Mouse (Mus musculus): Measurements from ENCODE around the gene Coro1b. TPM values are rescaled to one million over a fixed set of nuclear protein-coding genes. Genes with fewer than 3 reads are reported as not detected.

Coro1b gene
- polyA plus RNA-seq, 1 experiment from 2014 or later: 189 TPM

DNA sequence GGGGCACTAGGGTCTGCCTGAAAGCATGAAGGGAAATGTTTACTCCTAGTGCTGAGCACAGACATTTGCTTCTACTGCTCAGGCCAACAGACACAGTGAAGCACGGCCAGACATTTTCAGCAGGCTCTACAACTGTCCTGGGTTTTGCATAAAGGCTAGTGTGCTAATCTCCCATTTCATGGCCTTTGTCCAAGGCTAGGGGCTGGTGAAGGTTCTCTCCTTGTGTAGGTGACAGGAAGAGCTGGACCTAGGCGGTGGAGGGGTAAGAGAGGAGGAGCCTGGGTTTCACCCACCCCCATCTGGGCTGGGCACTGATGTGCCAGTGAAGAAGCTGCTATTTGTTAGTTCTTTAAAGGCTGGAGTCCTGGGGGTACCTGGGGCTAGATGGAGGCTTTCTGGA is 16.3 kb downstream of the Coro1b start:
- DNase-seq (ENCODE audit: low spot score): no peak
- 85% methylated on average over 2 of the region's 2 CpGs for WGBS

DNA sequence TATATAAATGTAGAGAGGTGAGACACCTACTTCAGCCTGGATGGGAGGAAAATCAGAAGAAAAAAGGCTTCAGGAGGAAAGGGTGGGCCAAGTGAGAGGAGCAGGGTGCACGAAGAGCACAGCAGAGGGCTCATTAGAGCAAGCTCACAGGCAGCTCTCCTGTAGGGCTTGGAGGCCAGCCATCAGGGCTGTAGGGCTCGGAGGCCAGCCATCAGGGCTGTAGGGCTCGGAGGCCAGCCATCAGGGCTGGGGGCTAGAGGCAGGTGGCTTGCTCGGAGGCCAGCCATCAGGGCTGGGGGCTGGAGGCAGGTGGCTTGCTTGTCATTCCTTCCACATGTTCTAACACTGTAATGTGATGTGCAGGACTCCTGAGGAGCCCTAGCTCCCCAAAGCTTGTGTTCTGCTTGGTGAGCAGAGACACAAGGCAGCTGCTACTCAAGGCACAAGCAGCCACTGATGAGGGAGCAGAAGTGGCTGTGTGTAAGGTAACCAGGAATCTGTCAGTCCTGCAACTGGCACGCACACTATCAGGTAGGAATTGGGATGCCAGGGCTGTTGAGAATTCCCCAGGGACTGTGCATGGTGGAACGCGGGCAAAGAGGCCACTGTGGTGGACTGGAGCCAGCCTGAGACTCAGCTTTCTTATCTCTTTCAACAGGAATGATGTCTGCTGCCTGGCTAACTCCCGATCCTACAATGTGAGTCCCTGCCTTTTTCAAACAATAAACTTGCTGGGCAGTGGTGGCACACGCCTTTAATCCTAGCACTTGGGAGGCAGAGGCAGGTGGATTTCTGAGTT is 18.5 kb downstream of the Coro1b start:
- H3K4me2 ChIP-seq (ENCODE audit: low read length): no peak overlapping the region
- no peak overlapping the region for H3K27ac ChIP-seq (ENCODE audit: low read depth)
- H3K4me1 ChIP-seq (replicated peaks; ENCODE audit: control insufficient read depth, insufficient read depth, low read length): peaks cover 19% of the 10 kb centered on the region
- H3K4me3 ChIP-seq (ENCODE audit: low read depth, low read length): no peak overlapping the region
- WGBS: 78% methylated on average over 9 of the region's 9 CpGs
- 0 out of 2 replicates have a peak, but pooled peaks cover under 1% of the 10 kb centered on the region for H3K36me3 ChIP-seq (ENCODE audit: control insufficient read depth, insufficient read depth, low read length)
- no peak for DNase-seq (ENCODE audit: low spot score)
- no peaks in the 10 kb centered on the region for H3K27me3 ChIP-seq (replicated peaks; ENCODE audit: control insufficient read depth, insufficient read depth, low read length)
- ATAC-seq (replicated peaks; ENCODE audit: low FRiP score, low TSS enrichment, low read depth): no peak
- no peaks in the 10 kb centered on the region for H3K9me3 ChIP-seq (ENCODE audit: control insufficient read depth, low read length)
- no peak overlapping the region for H3K9ac ChIP-seq (ENCODE audit: low read length)

More for the DNA sequence above, 16.3 kb downstream of the Coro1b start:
- Histone ChIP-seq H3K27ac (ENCODE audit: low read depth) (no peak overlapping the region), H3K4me3 (ENCODE audit: low read depth, low read length) (no peak overlapping the region), H3K36me3 (ENCODE audit: control insufficient read depth, insufficient read depth, low read length) (peaks cover 17% of the 10 kb centered on the region), H3K4me2 (ENCODE audit: low read length) (no peak overlapping the region), H3K9ac (ENCODE audit: low read length) (no peak overlapping the region), H3K27me3 (replicated peaks; ENCODE audit: control insufficient read depth, insufficient read depth, low read length) (no peaks in the 10 kb centered on the region), H3K9me3 (ENCODE audit: control insufficient read depth, low read length) (no peaks in the 10 kb centered on the region), H3K4me1 (replicated peaks; ENCODE audit: control insufficient read depth, insufficient read depth, low read length) (peaks cover 12% of the 10 kb centered on the region)
- no peak for ATAC-seq (replicated peaks; ENCODE audit: low FRiP score, low TSS enrichment, low read depth)

DNA sequence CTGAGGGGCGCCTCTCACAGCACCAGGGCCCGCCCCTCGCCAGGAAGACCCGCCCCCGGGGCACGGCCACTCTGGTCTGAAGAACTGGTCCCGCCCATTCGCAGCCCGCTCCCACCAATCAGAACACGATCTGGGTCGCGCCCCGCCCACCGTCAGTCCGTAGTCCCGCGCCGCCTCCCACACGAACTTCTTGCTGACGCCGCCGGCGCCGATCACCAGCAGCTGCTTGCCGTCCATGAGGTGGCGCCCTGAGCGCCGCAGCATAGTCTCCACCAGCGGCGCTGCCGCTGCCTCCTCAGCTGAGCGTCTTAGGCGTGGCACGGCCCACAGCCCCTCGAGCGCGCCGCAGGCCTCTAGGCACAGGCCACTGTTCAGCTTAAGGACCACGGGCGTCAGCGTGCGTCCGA is 21.0 kb downstream of the Coro1b start:
- Histone ChIP-seq H3K4me2 (ENCODE audit: low read length) (peak overlapping the region; percentile 69), H3K4me3 (ENCODE audit: low read depth, low read length) (peak overlapping the region; percentile 33), H3K27me3 (replicated peaks; ENCODE audit: control insufficient read depth, insufficient read depth, low read length) (no peaks in the 10 kb centered on the region), H3K4me1 (replicated peaks; ENCODE audit: control insufficient read depth, insufficient read depth, low read length) (peaks cover 6% of the 10 kb centered on the region; the same call in 1 of the 2 replicates), H3K9ac (ENCODE audit: low read length) (peak overlapping the region; percentile 60), H3K9me3 (ENCODE audit: control insufficient read depth, low read length) (no peaks in the 10 kb centered on the region), H3K27ac (ENCODE audit: low read depth) (peak overlapping the region; percentile 81), H3K36me3 (ENCODE audit: control insufficient read depth, insufficient read depth, low read length) (no peaks in the 10 kb centered on the region)
- peak; percentile 95 for ATAC-seq (replicated peaks; ENCODE audit: low FRiP score, low TSS enrichment, low read depth)
- peak; percentile 99 for DNase-seq (ENCODE audit: low spot score)
- WGBS: under 1% methylated on average over 43 of the region's 43 CpGs

DNA sequence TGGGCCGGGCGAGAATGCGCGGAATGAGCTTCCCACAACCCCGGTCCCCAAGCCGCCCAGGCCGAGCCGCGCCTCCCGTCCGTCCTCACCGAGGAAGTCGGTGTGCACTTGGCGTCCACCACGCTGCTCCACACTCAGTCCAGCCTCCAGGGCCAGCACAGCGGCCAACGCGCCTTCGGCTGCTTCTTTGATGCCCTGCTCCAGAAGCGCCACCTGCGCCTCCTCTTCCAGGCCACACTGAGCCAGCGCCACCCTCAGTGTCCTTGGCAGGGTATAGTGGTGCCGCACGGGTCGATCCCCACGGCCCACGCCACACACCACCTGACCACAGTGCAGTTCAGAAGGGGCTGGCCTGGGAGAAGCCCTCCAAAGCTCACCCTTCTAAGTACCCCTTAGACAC is 21.4 kb downstream of the Coro1b start:
- peak; percentile 54 for ATAC-seq (replicated peaks; ENCODE audit: low FRiP score, low TSS enrichment, low read depth)
- H3K36me3 ChIP-seq (ENCODE audit: control insufficient read depth, insufficient read depth, low read length): no peaks in the 10 kb centered on the region

DNA sequence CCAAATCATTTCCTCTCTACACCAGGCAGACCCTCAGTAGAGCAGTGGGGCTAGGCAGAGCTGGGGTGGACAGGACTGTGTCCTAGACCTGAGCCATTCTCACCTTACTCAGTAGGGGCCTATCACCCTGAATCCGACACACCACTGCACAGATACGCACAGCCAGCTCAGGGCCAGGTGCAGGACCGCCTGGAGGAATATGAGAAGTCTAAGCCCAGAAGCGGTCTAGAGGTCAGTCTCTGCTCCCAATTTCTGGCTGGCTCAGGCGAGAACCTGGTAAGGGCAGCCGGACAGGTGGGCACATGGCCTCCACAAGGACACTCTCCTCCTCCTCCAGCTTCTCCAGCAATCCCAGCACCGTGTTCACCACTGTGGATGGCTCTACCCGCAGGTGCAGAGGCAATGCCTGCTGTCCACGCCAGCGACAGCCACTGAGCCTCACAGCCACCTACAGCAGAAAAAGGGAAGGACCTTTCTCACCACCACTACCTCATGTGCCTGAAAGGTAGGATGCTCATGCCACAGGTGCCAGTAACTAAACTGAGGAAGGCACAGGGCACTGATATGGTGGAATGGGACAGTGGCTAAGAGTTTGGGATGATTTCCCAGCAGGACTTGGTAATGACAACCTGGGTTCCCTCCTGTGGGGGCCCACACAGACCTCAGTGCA is 22.4 kb downstream of the Coro1b start:
- DNase-seq (ENCODE audit: low spot score) (no peak), ATAC-seq (replicated peaks; ENCODE audit: low FRiP score, low TSS enrichment, low read depth) (no peak)
- no peaks in the 10 kb centered on the region for H3K9me3 ChIP-seq (ENCODE audit: control insufficient read depth, low read length)
- H3K4me1 ChIP-seq (replicated peaks; ENCODE audit: control insufficient read depth, insufficient read depth, low read length): peaks cover 13% of the 10 kb centered on the region
- no peak overlapping the region for H3K9ac ChIP-seq (ENCODE audit: low read length)
- H3K4me2 ChIP-seq (ENCODE audit: low read length): no peak overlapping the region
- H3K27me3 ChIP-seq (replicated peaks; ENCODE audit: control insufficient read depth, insufficient read depth, low read length): no peaks in the 10 kb centered on the region
- WGBS: 89% methylated on average over 10 of the region's 10 CpGs
- H3K27ac ChIP-seq (ENCODE audit: low read depth): no peak overlapping the region
- H3K4me3 ChIP-seq (ENCODE audit: low read depth, low read length): no peak overlapping the region
- H3K36me3 ChIP-seq (ENCODE audit: control insufficient read depth, insufficient read depth, low read length): no peaks in the 10 kb centered on the region

More for the DNA sequence above, 21.4 kb downstream of the Coro1b start:
- 6% methylated on average over 27 of the region's 27 CpGs for WGBS
- Histone ChIP-seq H3K4me1 (replicated peaks; ENCODE audit: control insufficient read depth, insufficient read depth, low read length) (peaks cover 6% of the 10 kb centered on the region; the same call in 1 of the 2 replicates), H3K27me3 (replicated peaks; ENCODE audit: control insufficient read depth, insufficient read depth, low read length) (no peaks in the 10 kb centered on the region), H3K4me3 (ENCODE audit: low read depth, low read length) (peak overlapping the region; percentile 33), H3K9ac (ENCODE audit: low read length) (peak overlapping the region; percentile 60), H3K4me2 (ENCODE audit: low read length) (peak overlapping the region; percentile 69), H3K27ac (ENCODE audit: low read depth) (peak overlapping the region; percentile 81), H3K9me3 (ENCODE audit: control insufficient read depth, low read length) (no peaks in the 10 kb centered on the region)
- DNase-seq (ENCODE audit: low spot score): no peak

DNA sequence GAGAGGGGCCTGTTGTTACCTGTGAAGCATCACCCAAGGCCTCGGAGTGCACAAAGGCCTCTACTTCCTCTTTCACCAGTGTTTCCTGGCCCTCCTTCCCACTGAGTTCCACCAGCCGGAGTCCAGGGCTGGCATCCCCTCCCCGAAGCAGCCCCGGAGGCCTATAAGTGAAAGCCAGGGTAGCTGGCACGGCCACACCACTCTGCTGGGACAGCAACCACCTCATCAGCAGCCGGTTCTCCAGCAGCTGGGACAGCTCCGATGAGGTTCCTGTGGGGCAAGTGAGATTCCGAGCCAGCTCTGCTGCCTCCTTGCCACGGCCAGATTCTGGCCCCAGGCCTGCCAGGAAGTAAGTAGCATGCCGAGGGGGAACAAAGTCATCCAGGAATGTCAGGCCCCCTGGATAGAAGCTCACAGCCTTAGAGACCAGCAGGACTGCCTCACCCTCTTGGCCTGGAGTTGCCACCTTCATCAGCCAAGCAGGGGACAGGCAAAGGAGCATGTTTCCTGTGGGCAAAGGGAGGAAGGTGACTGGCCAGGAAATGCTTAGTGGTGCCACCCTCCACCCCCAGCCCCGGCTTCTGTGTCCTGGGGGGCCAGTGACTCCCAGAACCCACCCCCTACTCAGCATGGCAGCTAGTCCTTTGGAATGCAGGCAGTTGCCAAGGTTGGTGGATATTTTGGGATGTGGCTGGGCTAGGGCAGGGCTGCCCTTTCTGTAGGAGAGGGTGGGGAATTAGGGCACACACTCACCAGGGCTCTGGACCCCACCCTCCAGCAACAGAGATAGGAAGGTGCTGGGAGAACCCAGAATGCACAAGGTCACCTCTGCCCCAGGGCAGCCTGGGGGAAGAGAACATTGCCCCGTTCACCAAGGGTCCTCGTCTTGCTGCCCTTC is 23.2 kb downstream of the Coro1b start:
- ATAC-seq (replicated peaks; ENCODE audit: low FRiP score, low TSS enrichment, low read depth): no peak
- no peak overlapping the region for H3K4me3 ChIP-seq (ENCODE audit: low read depth, low read length)
- H3K27me3 ChIP-seq (replicated peaks; ENCODE audit: control insufficient read depth, insufficient read depth, low read length): no peaks in the 10 kb centered on the region
- no peak for DNase-seq (ENCODE audit: low spot score)
- WGBS: 66% methylated on average over 13 of the region's 13 CpGs
- peaks cover 16% of the 10 kb centered on the region for H3K4me1 ChIP-seq (replicated peaks; ENCODE audit: control insufficient read depth, insufficient read depth, low read length)
- no peaks in the 10 kb centered on the region for H3K9me3 ChIP-seq (ENCODE audit: control insufficient read depth, low read length)
- H3K9ac ChIP-seq (ENCODE audit: low read length): no peak overlapping the region
- no peaks in the 10 kb centered on the region for H3K36me3 ChIP-seq (ENCODE audit: control insufficient read depth, insufficient read depth, low read length)
- H3K4me2 ChIP-seq (ENCODE audit: low read length): no peak overlapping the region
- H3K27ac ChIP-seq (ENCODE audit: low read depth): no peak overlapping the region

DNA sequence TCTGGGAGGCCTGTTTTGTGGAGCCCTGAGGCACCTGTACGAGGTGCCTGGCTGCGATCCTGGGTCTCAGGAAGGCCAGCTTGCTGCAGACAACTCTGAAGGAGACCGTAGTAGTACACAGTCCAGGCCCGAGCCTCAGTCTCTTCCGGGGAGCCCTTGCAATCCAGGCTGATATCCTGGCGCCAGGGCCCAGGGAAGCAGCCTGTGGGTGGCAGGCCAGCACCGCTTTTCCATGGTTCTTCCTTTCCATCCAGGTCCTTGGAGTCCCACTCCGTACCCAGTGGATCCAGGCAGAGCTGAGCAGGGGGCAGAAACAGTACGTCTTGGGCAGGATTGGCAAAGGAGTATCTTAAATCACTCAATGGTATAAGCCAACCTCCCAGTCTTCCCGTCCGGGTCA is 24.5 kb downstream of the Coro1b start:
- ATAC-seq (replicated peaks; ENCODE audit: low FRiP score, low TSS enrichment, low read depth) (no peak), DNase-seq (ENCODE audit: low spot score) (no peak)
- 64% methylated on average over 11 of the region's 11 CpGs for WGBS
- Histone ChIP-seq H3K36me3 (ENCODE audit: control insufficient read depth, insufficient read depth, low read length) (no peaks in the 10 kb centered on the region), H3K4me1 (replicated peaks; ENCODE audit: control insufficient read depth, insufficient read depth, low read length) (peaks cover 16% of the 10 kb centered on the region), H3K9me3 (ENCODE audit: control insufficient read depth, low read length) (no peaks in the 10 kb centered on the region), H3K4me3 (ENCODE audit: low read depth, low read length) (no peak overlapping the region), H3K27me3 (replicated peaks; ENCODE audit: control insufficient read depth, insufficient read depth, low read length) (no peaks in the 10 kb centered on the region), H3K9ac (ENCODE audit: low read length) (no peak overlapping the region), H3K4me2 (ENCODE audit: low read length) (no peak overlapping the region), H3K27ac (ENCODE audit: low read depth) (no peak overlapping the region)

DNA sequence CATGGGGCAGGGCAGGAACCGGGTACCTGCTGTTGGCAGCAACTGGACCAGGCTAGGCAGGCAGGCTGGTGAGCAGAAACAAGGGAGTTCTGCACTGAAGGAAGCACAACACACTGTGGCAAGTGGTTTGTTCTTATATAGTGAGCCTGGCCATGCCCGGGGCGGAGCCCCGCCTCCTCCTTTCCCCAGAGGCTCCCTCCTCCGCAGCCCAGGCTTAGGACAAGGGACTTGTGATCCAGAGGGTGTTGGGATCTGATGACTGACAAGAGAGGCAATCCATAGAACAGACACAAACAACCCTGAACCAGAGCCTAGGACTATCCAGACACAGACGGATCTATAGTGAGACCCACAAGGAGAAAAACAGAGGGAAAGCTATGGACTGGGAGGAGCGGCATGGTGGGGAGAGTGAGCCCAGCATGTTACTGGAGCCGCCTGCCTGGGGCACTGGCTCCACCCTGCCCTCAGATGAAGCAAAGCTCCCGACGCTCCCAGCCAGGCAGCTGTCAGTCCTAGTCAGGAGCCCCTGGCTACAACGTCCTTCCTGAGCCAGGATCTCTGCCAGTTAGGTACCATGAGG is 27.0 kb downstream of the Coro1b start, which contains the start of gene Carns1:
Gene Carns1, minus strand, starts transcription at position 112 of the 580 bp plus-strand sequence.
- no peaks in the 10 kb centered on the region for H3K27me3 ChIP-seq (replicated peaks; ENCODE audit: control insufficient read depth, insufficient read depth, low read length)
- 3% methylated on average over 11 of the region's 11 CpGs for WGBS
- peak within 1 kb of the TSS; percentile 19; the same call in 1 of the 2 replicates for H3K4me3 ChIP-seq (ENCODE audit: low read depth, low read length)
- H3K27ac ChIP-seq (ENCODE audit: low read depth): no peak within 1 kb of the TSS
- ATAC-seq (replicated peaks; ENCODE audit: low FRiP score, low TSS enrichment, low read depth) (peak; percentile 45), DNase-seq (ENCODE audit: low spot score) (peak; percentile 60)
- H3K4me1 ChIP-seq (replicated peaks; ENCODE audit: control insufficient read depth, insufficient read depth, low read length): peaks cover 10% of the 10 kb centered on the region
- H3K9ac ChIP-seq (ENCODE audit: low read length): peak within 1 kb of the TSS; percentile 40
- H3K9me3 ChIP-seq (ENCODE audit: control insufficient read depth, low read length): no peaks in the 10 kb centered on the region
- H3K4me2 ChIP-seq (ENCODE audit: low read length): peak within 1 kb of the TSS; percentile 53
- H3K36me3 ChIP-seq (ENCODE audit: control insufficient read depth, insufficient read depth, low read length): no peaks in the 10 kb centered on the region

Measured in intestine, embryonic 14.5 days (tissue).